Mouse (Mus musculus) kidney, embryonic 16.5 days (tissue): ENCODE measurements at regions not wholly inside any gene's neighbourhood (a gene's known extent, or its start where the extent isn't known, plus 50 kb on each side); places are given as distances from the start of the nearest gene placed in this dataset.

Experiments used
- ATAC-seq: fragments of 200-750 bp; cut with Nextera tagmentation; 2 replicates; pipeline ENCODE4 v1.8.0; 2017; ENCODE audit warnings: moderate TSS enrichment; ENCODE audit not compliant: low FRiP score, low TSS enrichment
- H3K27ac ChIP-seq: fragments of 300-500 bp; sonication (generic); 2 replicates; pipeline ENCODE4 v1.5.1; 2014; ENCODE audit warnings: low read length
- H3K27me3 ChIP-seq: fragments of 300-500 bp; sonication (generic); 2 replicates; pipeline ENCODE4 v1.6.1; 2014; ENCODE audit warnings: low read length, control low read depth, mixed read lengths; ENCODE audit not compliant: insufficient read depth
- H3K36me3 ChIP-seq: fragments of 300-500 bp; sonication (generic); 2 replicates; pipeline ENCODE4 v1.6.1; 2014; ENCODE audit warnings: low read length, control low read depth, mixed read lengths; ENCODE audit not compliant: insufficient read depth
- H3K4me1 ChIP-seq: fragments of 300-500 bp; sonication (generic); 2 replicates; pipeline ENCODE4 v1.6.1; 2014; ENCODE audit warnings: low read length, control low read depth, mixed read lengths; ENCODE audit not compliant: insufficient read depth
- H3K4me2 ChIP-seq: fragments of 300-500 bp; sonication (generic); replicated peaks from 2 replicates; pipeline ENCODE4 v1.6.1; 2014; ENCODE audit warnings: low read depth, low read length
- H3K4me3 ChIP-seq: fragments of 300-500 bp; sonication (generic); 2 replicates; pipeline ENCODE4 v1.5.1; 2014; ENCODE audit warnings: mild to moderate bottlenecking, low read length
- H3K9ac ChIP-seq: fragments of 300-500 bp; sonication (generic); replicated peaks from 2 replicates; pipeline ENCODE4 v1.6.1; 2014; ENCODE audit warnings: low read length
- H3K9me3 ChIP-seq: fragments of 300-500 bp; sonication (generic); 2 replicates; pipeline ENCODE4 v1.6.1; 2016; ENCODE audit warnings: low read length, control low read depth
- WGBS: fragments of 180-500 bp; shearing (Covaris S2); extraction: QIAGEN DNeasy Blood & Tissue Kit; methylation state at CpG from one replicate; pipeline ENCODE4 v1.1.7; 2014; 5-methylcytosine and 5-hydroxymethylcytosine counted together

GRCm38 (mm10) chr7:113149966-113150470, 57.2 kb upstream of the Arntl start:
- 77% methylated on average over 4 of the region's 4 CpGs for WGBS

GRCm38 (mm10) chr7:113150789-113151188, 56.5 kb upstream of the Arntl start:
- Histone ChIP-seq H3K27ac (peak overlapping the region; percentile 67), H3K4me3 (no peak overlapping the region), H3K36me3 (no peaks in the 10 kb centered on the region), H3K4me2 (no peak overlapping the region), H3K9me3 (no peaks in the 10 kb centered on the region), H3K27me3 (no peaks in the 10 kb centered on the region), H3K9ac (no peak overlapping the region), H3K4me1 (peaks cover 9% of the 10 kb centered on the region; the same call in 1 of the 2 replicates)
- 42% methylated on average over 6 of the region's 6 CpGs for WGBS
- no peak for ATAC-seq

More at GRCm38 (mm10) chr7:113149966-113150470, 57.2 kb upstream of the Arntl start:
- Histone ChIP-seq H3K4me1 (peaks cover 9% of the 10 kb centered on the region; the same call in 1 of the 2 replicates), H3K27ac (peak overlapping the region; percentile 67), H3K4me3 (no peak overlapping the region), H3K27me3 (no peaks in the 10 kb centered on the region), H3K9me3 (no peaks in the 10 kb centered on the region), H3K36me3 (no peaks in the 10 kb centered on the region), H3K4me2 (no peak overlapping the region), H3K9ac (no peak overlapping the region)
- no peak for ATAC-seq

GRCm38 (mm10) chr7:113151499-113151898, 55.8 kb upstream of the Arntl start:
- Histone ChIP-seq H3K9ac (no peak overlapping the region), H3K4me3 (no peak overlapping the region), H3K9me3 (no peaks in the 10 kb centered on the region), H3K27ac (peak overlapping the region; percentile 58; the same call in 1 of the 2 replicates), H3K27me3 (no peaks in the 10 kb centered on the region), H3K36me3 (no peaks in the 10 kb centered on the region), H3K4me2 (no peak overlapping the region), H3K4me1 (peaks cover 9% of the 10 kb centered on the region; the same call in 1 of the 2 replicates)
- WGBS = 32% methylated on average over 6 of the region's 6 CpGs
- ATAC-seq = no peak

- Histone ChIP-seq H3K9me3 (no peaks in the 10 kb centered on the region), H3K27me3 (no peaks in the 10 kb centered on the region), H3K4me1 (peaks cover 9% of the 10 kb centered on the region; the same call in 1 of the 2 replicates), H3K4me3 (no peak overlapping the region), H3K27ac (no peak overlapping the region), H3K4me2 (no peak overlapping the region), H3K9ac (no peak overlapping the region), H3K36me3 (no peaks in the 10 kb centered on the region)
- 84% methylated on average over 2 of the region's 2 CpGs for WGBS
- no peak for ATAC-seq
Measured at GRCm38 (mm10) chr7:113153386-113153785, 53.9 kb upstream of the Arntl start.

GRCm38 (mm10) chr7:113154066-113154465, 53.2 kb upstream of the Arntl start:
- peaks cover 9% of the 10 kb centered on the region; the same call in 1 of the 2 replicates for H3K4me1 ChIP-seq
- no peak overlapping the region for H3K4me2 ChIP-seq
- H3K36me3 ChIP-seq = no peaks in the 10 kb centered on the region
- no peak overlapping the region for H3K4me3 ChIP-seq
- WGBS = 87% methylated on average over 4 of the region's 4 CpGs
- H3K27me3 ChIP-seq = no peaks in the 10 kb centered on the region
- no peaks in the 10 kb centered on the region for H3K9me3 ChIP-seq
- H3K27ac ChIP-seq = no peak overlapping the region
- H3K9ac ChIP-seq = no peak overlapping the region
- ATAC-seq = no peak

GRCm38 (mm10) chr7:113156366-113156765, 50.9 kb upstream of the Arntl start:
- H3K4me2 ChIP-seq = no peak overlapping the region
- 0 out of 2 replicates have a peak, but pooled peaks cover under 1% of the 10 kb centered on the region for H3K4me1 ChIP-seq
- 74% methylated on average over 5 of the region's 5 CpGs for WGBS
- no peak overlapping the region for H3K9ac ChIP-seq
- no peak overlapping the region for H3K4me3 ChIP-seq
- ATAC-seq = no peak
- H3K9me3 ChIP-seq = no peaks in the 10 kb centered on the region
- no peaks in the 10 kb centered on the region for H3K36me3 ChIP-seq
- no peak overlapping the region for H3K27ac ChIP-seq
- no peaks in the 10 kb centered on the region for H3K27me3 ChIP-seq

- WGBS = 79% methylated on average over 12 of the region's 12 CpGs
- Histone ChIP-seq H3K27me3 (no peaks in the 10 kb centered on the region), H3K4me3 (no peak overlapping the region), H3K9me3 (no peaks in the 10 kb centered on the region), H3K9ac (no peak overlapping the region), H3K4me2 (no peak overlapping the region), H3K4me1 (no peaks in the 10 kb centered on the region), H3K27ac (peak overlapping the region; percentile 16; the same call in 1 of the 2 replicates), H3K36me3 (no peaks in the 10 kb centered on the region)
- no peak for ATAC-seq
Measured at GRCm38 (mm10) chr7:113156861-113157747, 50.2 kb upstream of the Arntl start.
